Mouse (Mus musculus) limb, embryonic 12.5 days (tissue): Measurements from ENCODE around the gene Epb41. TPM values are rescaled to one million over a fixed set of nuclear protein-coding genes. Genes with fewer than 3 reads are reported as not detected.

Experiments used
- ATAC-seq: fragments of 200-750 bp; cut with Nextera tagmentation; 2 replicates; pipeline ENCODE4 v1.8.0; 2017; ENCODE audit warnings: low read depth, moderate TSS enrichment; ENCODE audit not compliant: insufficient number of reproducible peaks, insufficient read depth, low FRiP score, low TSS enrichment
- H3K27ac ChIP-seq: fragments of 300-500 bp; sonication (generic); 2 replicates; pipeline ENCODE4 v1.5.1; 2016; ENCODE audit warnings: mild to moderate bottlenecking, moderate library complexity
- H3K27me3 ChIP-seq: fragments of 300-500 bp; sonication (generic); 2 replicates; pipeline ENCODE4 v1.6.1; 2016; ENCODE audit warnings: mild to moderate bottlenecking, moderate library complexity
- H3K36me3 ChIP-seq: fragments of 300-500 bp; sonication (generic); 2 replicates; pipeline ENCODE4 v1.6.1; 2016; ENCODE audit warnings: mild to moderate bottlenecking, moderate library complexity
- H3K4me1 ChIP-seq: fragments of 300-500 bp; sonication (generic); replicated peaks from 2 replicates; pipeline ENCODE4 v1.6.1; 2016
- H3K4me2 ChIP-seq: fragments of 300-500 bp; sonication (generic); 2 replicates; pipeline ENCODE4 v1.6.1; 2016; ENCODE audit warnings: mild to moderate bottlenecking, moderate library complexity
- H3K4me3 ChIP-seq: fragments of 300-500 bp; sonication (generic); replicated peaks from 2 replicates; pipeline ENCODE4 v1.5.1; 2016; ENCODE audit warnings: mild to moderate bottlenecking
- H3K9ac ChIP-seq: fragments of 300-500 bp; sonication (generic); replicated peaks from 2 replicates; pipeline ENCODE4 v1.6.1; 2016; ENCODE audit warnings: mild to moderate bottlenecking, moderate library complexity
- H3K9me3 ChIP-seq: fragments of 300-500 bp; sonication (generic); 2 replicates; pipeline ENCODE4 v1.6.1; 2016; ENCODE audit warnings: mild to moderate bottlenecking, moderate library complexity
- WGBS: fragments of 180-500 bp; shearing (Covaris S2); methylation state at CpG from one replicate; pipeline ENCODE4 v1.1.7; 2016; 5-methylcytosine and 5-hydroxymethylcytosine counted together
- polyA plus RNA-seq: library from polyadenylated mRNA; unstranded; fragments of >200 nt; fragmentation: Nextera tagmentation; extraction: Ambion mirVana; gene quantifications from 2 replicates; pipeline ENCODE4 v1.2.1, GENCODE M21; 2016

Gene Epb41
- polyA plus RNA-seq, 1 experiment from 2014 or later, result 118 TPM

- no peak overlapping the region for H3K27ac ChIP-seq
- no peaks in the 10 kb centered on the region for H3K9me3 ChIP-seq
- no peak overlapping the region for H3K9ac ChIP-seq
- WGBS, result 80% methylated on average over 5 of the region's 5 CpGs
- H3K36me3 ChIP-seq, result peaks cover 61% of the 10 kb centered on the region
- no peaks in the 10 kb centered on the region for H3K4me1 ChIP-seq
- H3K4me3 ChIP-seq, result no peak overlapping the region
- H3K4me2 ChIP-seq, result no peak overlapping the region
- H3K27me3 ChIP-seq, result no peaks in the 10 kb centered on the region
- no peak for ATAC-seq
Observed at GRCm38 (mm10) chr4:131997476-131997875, 77.6 kb downstream of the Epb41 start.

GRCm38 (mm10) chr4:131996985-131997384 is 78.1 kb downstream of the Epb41 start:
- H3K4me3 ChIP-seq, result no peak overlapping the region
- H3K4me1 ChIP-seq, result no peaks in the 10 kb centered on the region
- peaks cover 66% of the 10 kb centered on the region for H3K36me3 ChIP-seq
- H3K27ac ChIP-seq, result no peak overlapping the region
- no peaks in the 10 kb centered on the region for H3K27me3 ChIP-seq
- H3K4me2 ChIP-seq, result no peak overlapping the region
- 61% methylated on average over 5 of the region's 5 CpGs for WGBS
- no peaks in the 10 kb centered on the region for H3K9me3 ChIP-seq
- no peak overlapping the region for H3K9ac ChIP-seq
- no peak for ATAC-seq

GRCm38 (mm10) chr4:131993792-131994191 is 81.3 kb downstream of the Epb41 start:
- 62% methylated on average over 3 of the region's 3 CpGs for WGBS
- Histone ChIP-seq H3K36me3 (peaks cover 68% of the 10 kb centered on the region), H3K9me3 (no peaks in the 10 kb centered on the region), H3K27ac (no peak overlapping the region), H3K4me1 (no peaks in the 10 kb centered on the region), H3K27me3 (no peaks in the 10 kb centered on the region), H3K4me3 (no peak overlapping the region), H3K9ac (no peak overlapping the region), H3K4me2 (no peak overlapping the region)
- no peak for ATAC-seq

GRCm38 (mm10) chr4:131982881-131983538 is 92.1 kb downstream of the Epb41 start:
- H3K36me3 ChIP-seq, result peaks cover 55% of the 10 kb centered on the region
- no peaks in the 10 kb centered on the region for H3K4me1 ChIP-seq
- H3K9ac ChIP-seq, result no peak overlapping the region
- ATAC-seq, result no peak
- WGBS, result 53% methylated on average over 4 of the region's 4 CpGs
- H3K4me2 ChIP-seq, result no peak overlapping the region
- H3K4me3 ChIP-seq, result no peak overlapping the region
- no peak overlapping the region for H3K27ac ChIP-seq
- no peaks in the 10 kb centered on the region for H3K9me3 ChIP-seq
- no peaks in the 10 kb centered on the region for H3K27me3 ChIP-seq

- ATAC-seq, result no peak
- H3K36me3 ChIP-seq, result peaks cover 48% of the 10 kb centered on the region
- H3K9me3 ChIP-seq, result no peaks in the 10 kb centered on the region
Observed at GRCm38 (mm10) chr4:131981755-131982154, 93.4 kb downstream of the Epb41 start.

GRCm38 (mm10) chr4:131977201-131977600 is 97.9 kb downstream of the Epb41 start:
- H3K9ac ChIP-seq, result no peak overlapping the region
- peaks cover 78% of the 10 kb centered on the region for H3K36me3 ChIP-seq
- ATAC-seq, result no peak
- no peaks in the 10 kb centered on the region for H3K9me3 ChIP-seq
- no peak overlapping the region for H3K27ac ChIP-seq
- no peak overlapping the region for H3K4me2 ChIP-seq
- no peak overlapping the region for H3K4me3 ChIP-seq
- H3K27me3 ChIP-seq, result no peaks in the 10 kb centered on the region
- 28% methylated on average over 4 of the region's 4 CpGs for WGBS
- no peaks in the 10 kb centered on the region for H3K4me1 ChIP-seq

More at GRCm38 (mm10) chr4:131981755-131982154, 93.4 kb downstream of the Epb41 start:
- no peak overlapping the region for H3K4me2 ChIP-seq
- no peak overlapping the region for H3K27ac ChIP-seq
- no peak overlapping the region for H3K4me3 ChIP-seq
- H3K27me3 ChIP-seq, result no peaks in the 10 kb centered on the region
- no peaks in the 10 kb centered on the region for H3K4me1 ChIP-seq
- H3K9ac ChIP-seq, result no peak overlapping the region

GRCm38 (mm10) chr4:131970244-131970853 is 104.8 kb downstream of the Epb41 start:
- Histone ChIP-seq H3K36me3 (peaks cover 79% of the 10 kb centered on the region), H3K27ac (no peak overlapping the region), H3K9ac (no peak overlapping the region), H3K27me3 (no peaks in the 10 kb centered on the region), H3K4me3 (no peak overlapping the region), H3K4me1 (no peaks in the 10 kb centered on the region), H3K4me2 (no peak overlapping the region), H3K9me3 (no peaks in the 10 kb centered on the region)
- 92% methylated on average over 7 of the region's 7 CpGs for WGBS
- ATAC-seq, result no peak

- peaks cover 80% of the 10 kb centered on the region for H3K36me3 ChIP-seq
- H3K4me3 ChIP-seq, result no peak overlapping the region
- H3K9me3 ChIP-seq, result no peaks in the 10 kb centered on the region
- no peaks in the 10 kb centered on the region for H3K27me3 ChIP-seq
- WGBS, result 70% methylated on average over 2 of the region's 2 CpGs
- no peak overlapping the region for H3K4me2 ChIP-seq
- no peak overlapping the region for H3K27ac ChIP-seq
- H3K4me1 ChIP-seq, result no peaks in the 10 kb centered on the region
- no peak for ATAC-seq
- no peak overlapping the region for H3K9ac ChIP-seq
Observed at GRCm38 (mm10) chr4:131968873-131969272, 106.2 kb downstream of the Epb41 start.

GRCm38 (mm10) chr4:131957161-131957560 is 118.0 kb downstream of the Epb41 start:
- Histone ChIP-seq H3K4me1 (no peaks in the 10 kb centered on the region), H3K27ac (no peak overlapping the region), H3K4me2 (no peak overlapping the region), H3K9ac (no peak overlapping the region), H3K4me3 (no peak overlapping the region), H3K27me3 (no peaks in the 10 kb centered on the region), H3K9me3 (no peaks in the 10 kb centered on the region), H3K36me3 (peaks cover 81% of the 10 kb centered on the region)
- 55% methylated on average over 3 of the region's 3 CpGs for WGBS
- no peak for ATAC-seq

- no peaks in the 10 kb centered on the region for H3K4me1 ChIP-seq
- H3K4me3 ChIP-seq, result no peak overlapping the region
- H3K27me3 ChIP-seq, result no peaks in the 10 kb centered on the region
- 86% methylated on average over 8 of the region's 8 CpGs for WGBS
- H3K9me3 ChIP-seq, result no peaks in the 10 kb centered on the region
- no peak overlapping the region for H3K9ac ChIP-seq
- no peak overlapping the region for H3K27ac ChIP-seq
- no peak for ATAC-seq
- no peak overlapping the region for H3K4me2 ChIP-seq
- H3K36me3 ChIP-seq, result peaks cover 57% of the 10 kb centered on the region
Observed at GRCm38 (mm10) chr4:131950657-131951056, 124.5 kb downstream of the Epb41 start.

- Histone ChIP-seq H3K4me2 (no peak overlapping the region), H3K36me3 (peaks cover 51% of the 10 kb centered on the region), H3K4me1 (no peaks in the 10 kb centered on the region), H3K9ac (no peak overlapping the region), H3K27me3 (no peaks in the 10 kb centered on the region), H3K27ac (no peak overlapping the region), H3K9me3 (no peaks in the 10 kb centered on the region), H3K4me3 (no peak overlapping the region)
- ATAC-seq, result no peak
- WGBS, result 56% methylated on average over 5 of the region's 5 CpGs
Observed at GRCm38 (mm10) chr4:131949903-131950302, 125.2 kb downstream of the Epb41 start.

GRCm38 (mm10) chr4:131947848-131948247 is 127.3 kb downstream of the Epb41 start:
- Histone ChIP-seq H3K27ac (no peak overlapping the region), H3K9me3 (no peaks in the 10 kb centered on the region), H3K4me1 (no peaks in the 10 kb centered on the region), H3K9ac (no peak overlapping the region), H3K4me3 (no peak overlapping the region), H3K27me3 (no peaks in the 10 kb centered on the region), H3K36me3 (peaks cover 47% of the 10 kb centered on the region), H3K4me2 (no peak overlapping the region)
- 89% methylated on average over 11 of the region's 11 CpGs for WGBS
- no peak for ATAC-seq
